Mouse (Mus musculus) cerebellum, postnatal 10 days (tissue): ENCODE data around the gene Hdac10.

ENCODE experiments used
- DNase-seq, 2 experiments: peaks; one replicate each; pipeline ENCODE4 v3.0.0; 2021; ENCODE audit warnings: mixed read lengths in 2 of 2

The Hdac10 gene

GRCm38 (mm10) chr15:89122649-89123366 is 5.7 kb downstream of the Hdac10 start, which contains the start of gene Tubgcp6:
Tubgcp6 (minus strand) TSS chr15:89123112.
- peak; percentile 98 for DNase-seq

- DNase-seq: no peak
Observed at GRCm38 (mm10) chr15:89118007-89118406, 10.5 kb downstream of the Hdac10 start.

- DNase-seq: peak; percentile 69 to 72
Observed at GRCm38 (mm10) chr15:89110147-89110546, 18.4 kb downstream of the Hdac10 start.

GRCm38 (mm10) chr15:89106976-89107375 is 21.5 kb downstream of the Hdac10 start:
- no peak for DNase-seq

GRCm38 (mm10) chr15:89106073-89106472 is 22.4 kb downstream of the Hdac10 start:
- DNase-seq: peak; percentile 64 to 65

GRCm38 (mm10) chr15:89104425-89104824 is 24.1 kb downstream of the Hdac10 start:
- peak; percentile 92 to 93 for DNase-seq

- peak; percentile 67 to 69 for DNase-seq
Observed at GRCm38 (mm10) chr15:89103921-89104320, 24.6 kb downstream of the Hdac10 start.

- DNase-seq: no peak
Observed at GRCm38 (mm10) chr15:89102646-89103045, 25.9 kb downstream of the Hdac10 start.

- no peak for DNase-seq
Observed at GRCm38 (mm10) chr15:89100823-89101222, 27.7 kb downstream of the Hdac10 start.

GRCm38 (mm10) chr15:89098616-89099015 is 29.9 kb downstream of the Hdac10 start:
- peak in 1 of 2 experiments; percentile 43 for DNase-seq

- no peak for DNase-seq
Observed at GRCm38 (mm10) chr15:89097450-89097849, 31.1 kb downstream of the Hdac10 start.

GRCm38 (mm10) chr15:89092181-89092580 is 36.3 kb downstream of the Hdac10 start:
- no peak for DNase-seq

- no peak for DNase-seq
Observed at GRCm38 (mm10) chr15:89090662-89091061, 37.8 kb downstream of the Hdac10 start.

- DNase-seq: peak in 1 of 2 experiments; percentile 73
Observed at GRCm38 (mm10) chr15:89089248-89090051, 39.0 kb downstream of the Hdac10 start.

- peak; percentile 95 to 96 for DNase-seq
Observed at GRCm38 (mm10) chr15:89088607-89089247, 39.8 kb downstream of the Hdac10 start, which contains the start of gene Selenoo. Selenoo (plus strand) TSS chr15:89089084.

GRCm38 (mm10) chr15:89084826-89085225 is 43.7 kb downstream of the Hdac10 start:
- no peak for DNase-seq

- DNase-seq: no peak
Observed at GRCm38 (mm10) chr15:89083906-89084305, 44.6 kb downstream of the Hdac10 start.

GRCm38 (mm10) chr15:89078208-89078836 is 50.2 kb downstream of the Hdac10 start:
- no peak for DNase-seq

- DNase-seq: peak; percentile 78 to 84
Observed at GRCm38 (mm10) chr15:89076156-89076731, 52.3 kb downstream of the Hdac10 start.

- peak; percentile 95 for DNase-seq
Observed at GRCm38 (mm10) chr15:89075478-89076147, 52.9 kb downstream of the Hdac10 start.

GRCm38 (mm10) chr15:89074613-89075477 is 53.7 kb downstream of the Hdac10 start, which contains the start of gene Trabd:
Trabd (plus strand) TSS chr15:89075124.
- DNase-seq: no peak
